Mouse (Mus musculus) CD8-positive naive resting alpha-beta T cell, adult 57 days (primary cell): ENCODE results near the gene Rchy1. TPM values are rescaled to one million over a fixed set of nuclear protein-coding genes. Genes with fewer than 3 reads are reported as not detected.

Experiments used
- total RNA-seq: library from RNA; stranded (reverse); gene quantifications from one replicate; pipeline ENCODE4 v1.2.4, GENCODE M21; 2023

Rchy1 gene
- total RNA-seq = 76.5 TPM

GRCm38 (mm10) chr5:91962639-91963440, at the start of gene Rchy1:
Rchy1 (minus strand) TSS chr5:91963068.

GRCm38 (mm10) chr5:91987236-91987635, 24.4 kb upstream of the Rchy1 start, which contains the start of gene Odaph:
Odaph (plus strand) TSS chr5:91987475.

Other genes with a start within 250 kb of the Rchy1 start
- not detected for gene Odaph, start 24.4 kb upstream of the Rchy1 start, total RNA-seq
- gene Cdkl2, start 80.8 kb upstream of the Rchy1 start, total RNA-seq = 1.0 TPM
- 106 TPM for gene G3bp2, start 120.7 kb upstream of the Rchy1 start, total RNA-seq
- gene Uso1, start 174.9 kb upstream of the Rchy1 start, total RNA-seq = 58.7 TPM